Mouse (Mus musculus): ENCODE results near the gene Slc25a31.

Gene Slc25a31

GRCm38 (mm10) chr3:40738381-40738912 is 29.8 kb downstream of the Slc25a31 start:
- DNase-seq (ENCODE audit: low spot score): no peak

- no peak for DNase-seq (ENCODE audit: low spot score)
Observed at GRCm38 (mm10) chr3:40744024-40744835, 35.6 kb downstream of the Slc25a31 start, which contains the start of gene Hspa4l. Hspa4l (plus strand) TSS chr3:40744495.

- peak; percentile 88 for DNase-seq (ENCODE audit: low spot score)
Observed at GRCm38 (mm10) chr3:40744836-40745660, 36.4 kb downstream of the Slc25a31 start.

- DNase-seq (ENCODE audit: low spot score): peak; percentile 53
Observed at GRCm38 (mm10) chr3:40745661-40746547, 37.2 kb downstream of the Slc25a31 start.

- DNase-seq (ENCODE audit: low spot score): no peak
Observed at GRCm38 (mm10) chr3:40760746-40761145, 52.1 kb downstream of the Slc25a31 start.

GRCm38 (mm10) chr3:40761312-40761711 is 52.7 kb downstream of the Slc25a31 start:
- no peak for DNase-seq (ENCODE audit: low spot score)
